Mouse (Mus musculus) liver (tissue): ENCODE data around the gene Kctd7.
A peak's percentile ranks its signal among the peaks of the same experiment; 100 is the strongest.

Experiments
- DNase-seq: peaks from one replicate; pipeline ENCODE4 v3.0.0-alpha.2; 2020; ENCODE audit warnings: mixed read lengths

Kctd7 gene

GRCm38 (mm10) chr5:130145961-130146360 is 1.3 kb downstream of the Kctd7 start:
- DNase-seq, result no peak

- DNase-seq, result no peak
These were observed 5.2 kb downstream of the Kctd7 start for GRCm38 (mm10) chr5:130149726-130150310.

GRCm38 (mm10) chr5:130154286-130154685 is 9.6 kb downstream of the Kctd7 start:
- no peak for DNase-seq

GRCm38 (mm10) chr5:130158545-130158944 is 13.9 kb downstream of the Kctd7 start:
- DNase-seq, result no peak

GRCm38 (mm10) chr5:130159761-130160201 is 15.1 kb downstream of the Kctd7 start:
- DNase-seq, result no peak

- DNase-seq, result peak; percentile 91
These were observed 19.0 kb downstream of the Kctd7 start for GRCm38 (mm10) chr5:130163670-130164069.

- DNase-seq, result no peak
These were observed 20.6 kb downstream of the Kctd7 start for GRCm38 (mm10) chr5:130165213-130165612.

- no peak for DNase-seq
These were observed 24.4 kb downstream of the Kctd7 start for GRCm38 (mm10) chr5:130169109-130169508.

- DNase-seq, result peak; percentile 86
These were observed 26.2 kb downstream of the Kctd7 start for GRCm38 (mm10) chr5:130170666-130171422.

GRCm38 (mm10) chr5:130171423-130171954 is 26.8 kb downstream of the Kctd7 start, which contains the start of gene Rabgef1:
Gene Rabgef1, plus strand, starts transcription at chr5:130171798.
- peak; percentile 97 for DNase-seq

- peak; percentile 46 for DNase-seq
These were observed 27.4 kb downstream of the Kctd7 start for GRCm38 (mm10) chr5:130171956-130172601.

GRCm38 (mm10) chr5:130173012-130173411 is 28.4 kb downstream of the Kctd7 start:
- DNase-seq, result peak; percentile 28

- DNase-seq, result no peak
These were observed 33.2 kb downstream of the Kctd7 start for GRCm38 (mm10) chr5:130177871-130178270.

- no peak for DNase-seq
These were observed 35.7 kb downstream of the Kctd7 start for GRCm38 (mm10) chr5:130180362-130180761.

- DNase-seq, result no peak
These were observed 37.3 kb downstream of the Kctd7 start for GRCm38 (mm10) chr5:130181740-130182540.

GRCm38 (mm10) chr5:130182541-130182821 is 37.8 kb downstream of the Kctd7 start:
- DNase-seq, result no peak

- no peak for DNase-seq
These were observed 39.7 kb downstream of the Kctd7 start for GRCm38 (mm10) chr5:130184193-130184856.

- DNase-seq, result no peak
These were observed 40.7 kb downstream of the Kctd7 start for GRCm38 (mm10) chr5:130185312-130185711.

- peak; percentile 24 for DNase-seq
These were observed 42.7 kb downstream of the Kctd7 start for GRCm38 (mm10) chr5:130187383-130187782.

GRCm38 (mm10) chr5:130190909-130191308 is 46.2 kb downstream of the Kctd7 start:
- no peak for DNase-seq

GRCm38 (mm10) chr5:130191865-130192264 is 47.2 kb downstream of the Kctd7 start:
- DNase-seq, result no peak

GRCm38 (mm10) chr5:130192356-130192944 is 47.8 kb downstream of the Kctd7 start:
- DNase-seq, result no peak
